In the genomic region with DNA sequence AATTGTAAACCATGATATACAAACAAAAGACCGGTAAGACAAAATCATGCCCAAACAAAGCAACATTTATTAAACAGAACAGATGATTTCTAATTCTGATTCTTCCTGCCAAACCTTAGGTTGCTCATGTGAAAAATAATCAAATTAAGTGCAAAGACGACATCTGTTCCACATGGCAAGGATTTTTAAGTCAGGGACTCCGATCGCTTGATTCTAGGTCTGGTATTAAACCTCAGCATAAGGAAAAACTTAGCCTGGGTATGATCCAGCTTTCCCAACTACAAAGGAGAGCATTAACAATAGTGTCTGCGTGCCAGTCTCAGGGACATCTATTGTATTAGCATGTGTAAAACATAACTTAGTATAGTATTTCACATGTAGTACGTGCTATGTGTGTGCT, we compare ENCODE assay signal across 23 mouse cellular contexts.
DNase-seq lines count a peak whose midpoint lies in the region; ATAC-seq and TF ChIP-seq lines count a peak whose summit lies in the region.
"Had no signal": no experiment of that assay in that cellular context is flagged by ENCODE, and none has a peak within 500 bp of the region (broad histone marks: within the 10 kb centered on the region; RNA-seq: fewer than 3 reads in every experiment).

No protein-coding gene starts in this region.

- H3K9me3 ChIP-seq in forebrain, embryonic 14.5 days (replicated peaks; ENCODE audit: control insufficient read depth, low read length) = no peaks in the 10 kb centered on the region
- no peaks in the 10 kb centered on the region for H3K9me3 ChIP-seq in forebrain, embryonic 10.5 days
- no peaks in the 10 kb centered on the region for H3K9me3 ChIP-seq in limb, embryonic 14.5 days (ENCODE audit: control insufficient read depth, low read length)
- no peaks in the 10 kb centered on the region for H3K9me3 ChIP-seq in limb, embryonic 10.5 days (replicated peaks)
- H3K9me3 ChIP-seq in embryonic facial prominence, embryonic 14.5 days (ENCODE audit: control insufficient read depth, low read length) = no peaks in the 10 kb centered on the region
- H3K9me3 ChIP-seq: heart, embryonic 13.5 days; limb, embryonic 12.5 days; neural tube, embryonic 15.5 days; stomach, embryonic 15.5 days had no signal

- peak; percentile 34; the same call in 1 of the 2 replicates for ATAC-seq in forebrain, embryonic 14.5 days
- no peak for ATAC-seq in limb, embryonic 14.5 days (ENCODE audit: low FRiP score, low read depth)
- ATAC-seq in embryonic facial prominence, embryonic 14.5 days (ENCODE audit: low read depth) = no peak
- ATAC-seq: inflammation-experienced regulatory T-cells, adult 6 months had no signal

- H3K4me1 ChIP-seq in forebrain, embryonic 14.5 days (ENCODE audit: control insufficient read depth, insufficient read depth, low read length) = no peaks in the 10 kb centered on the region
- no peaks in the 10 kb centered on the region for H3K4me1 ChIP-seq in forebrain, embryonic 10.5 days
- no peaks in the 10 kb centered on the region for H3K4me1 ChIP-seq in limb, embryonic 14.5 days (ENCODE audit: control insufficient read depth, insufficient read depth, low read length)
- H3K4me1 ChIP-seq in limb, embryonic 10.5 days = no peaks in the 10 kb centered on the region
- no peaks in the 10 kb centered on the region for H3K4me1 ChIP-seq in embryonic facial prominence, embryonic 14.5 days (ENCODE audit: control insufficient read depth, insufficient read depth, low read length)
- H3K4me1 ChIP-seq: heart, embryonic 13.5 days; limb, embryonic 12.5 days; neural tube, embryonic 15.5 days; stomach, embryonic 15.5 days had no signal

- H3K36me3 ChIP-seq in forebrain, embryonic 14.5 days (ENCODE audit: control insufficient read depth, insufficient read depth, low read length) = no peaks in the 10 kb centered on the region
- no peaks in the 10 kb centered on the region for H3K36me3 ChIP-seq in forebrain, embryonic 10.5 days (replicated peaks)
- H3K36me3 ChIP-seq in limb, embryonic 14.5 days (ENCODE audit: control insufficient read depth, insufficient read depth, low read length) = no peaks in the 10 kb centered on the region
- no peaks in the 10 kb centered on the region for H3K36me3 ChIP-seq in limb, embryonic 10.5 days
- H3K36me3 ChIP-seq in embryonic facial prominence, embryonic 14.5 days (ENCODE audit: control insufficient read depth, insufficient read depth, low read length) = no peaks in the 10 kb centered on the region
- H3K36me3 ChIP-seq: heart, embryonic 13.5 days; limb, embryonic 12.5 days; neural tube, embryonic 15.5 days; stomach, embryonic 15.5 days had no signal

- no peak overlapping the region for H3K27ac ChIP-seq in forebrain, embryonic 14.5 days (ENCODE audit: low read depth, low read length)
- no peak overlapping the region for H3K27ac ChIP-seq in forebrain, embryonic 10.5 days
- H3K27ac ChIP-seq in limb, embryonic 14.5 days (replicated peaks; ENCODE audit: low read depth, low read length) = no peak overlapping the region
- no peak overlapping the region for H3K27ac ChIP-seq in limb, embryonic 10.5 days
- H3K27ac ChIP-seq in embryonic facial prominence, embryonic 14.5 days (replicated peaks; ENCODE audit: low read depth, low read length) = no peak overlapping the region
- H3K27ac ChIP-seq: heart, embryonic 13.5 days; limb, embryonic 12.5 days; neural tube, embryonic 15.5 days; stomach, embryonic 15.5 days had no signal

- H3K4me3 ChIP-seq in forebrain, embryonic 14.5 days (ENCODE audit: low read depth, low read length) = no peak overlapping the region
- H3K4me3 ChIP-seq in forebrain, embryonic 10.5 days = no peak overlapping the region
- no peak overlapping the region for H3K4me3 ChIP-seq in limb, embryonic 14.5 days (replicated peaks; ENCODE audit: low read length)
- no peak overlapping the region for H3K4me3 ChIP-seq in limb, embryonic 10.5 days
- no peak overlapping the region for H3K4me3 ChIP-seq in embryonic facial prominence, embryonic 14.5 days (ENCODE audit: low read depth, low read length)
- H3K4me3 ChIP-seq: heart, embryonic 13.5 days; limb, embryonic 12.5 days; neural tube, embryonic 15.5 days; stomach, embryonic 15.5 days had no signal

- no peak overlapping the region for H3K9ac ChIP-seq in forebrain, embryonic 14.5 days (ENCODE audit: low read length)
- H3K9ac ChIP-seq in limb, embryonic 14.5 days (ENCODE audit: low read depth, low read length, severe bottlenecking) = no peak overlapping the region
- H3K9ac ChIP-seq in embryonic facial prominence, embryonic 14.5 days (ENCODE audit: low read depth, low read length) = no peak overlapping the region
- H3K9ac ChIP-seq: heart, embryonic 13.5 days; limb, embryonic 12.5 days; neural tube, embryonic 15.5 days; stomach, embryonic 15.5 days had no signal

- WGBS in forebrain, embryonic 14.5 days = 76% methylated on average over 6 of the region's 6 CpGs
- 87% methylated on average over 6 of the region's 6 CpGs for WGBS in forebrain, embryonic 10.5 days
- WGBS in limb, embryonic 14.5 days = 65% methylated on average over 6 of the region's 6 CpGs
- 92% methylated on average over 6 of the region's 6 CpGs for WGBS in limb, embryonic 10.5 days
- 53% methylated on average over 6 of the region's 6 CpGs for WGBS in embryonic facial prominence, embryonic 14.5 days

- peak; percentile 43 for DNase-seq in forebrain, embryonic 14.5 days (ENCODE audit: low spot score)
- DNase-seq in forebrain, embryonic 10.5 days (ENCODE audit: extremely low spot score, low spot score) = no peak
- peak; percentile 11 for DNase-seq in limb, embryonic 14.5 days (ENCODE audit: low spot score)
- no peak for DNase-seq in limb, embryonic 10.5 days (ENCODE audit: low spot score)
- DNase-seq in embryonic facial prominence, embryonic 14.5 days (ENCODE audit: low spot score) = peak; percentile 44
- no peak for DNase-seq in adrenal gland, adult 18-20 months (ENCODE audit: low spot score in 2 of 2)
- DNase-seq: adrenal gland, adult 2 months; adrenal gland, postnatal 36 days; B cell, adult 2 months; cerebellum, adult 9-11 months; heart, postnatal 10 days; kidney, adult 11 months; kidney, postnatal 14 days; lung, postnatal 36 days; retina, postnatal 1 day; right cerebral cortex, postnatal 14 days had no signal

- TF ChIP-seq POLR2A in limb, embryonic 14.5 days (IDR thresholded peaks at IDR 0.05; ENCODE audit: borderline replicate concordance, extremely low read depth, insufficient read depth, insufficient read length) = no peak

- H3K27me3 ChIP-seq in forebrain, embryonic 14.5 days (replicated peaks; ENCODE audit: control insufficient read depth, insufficient read depth, low read length) = no peaks in the 10 kb centered on the region
- H3K27me3 ChIP-seq in forebrain, embryonic 10.5 days (ENCODE audit: poor library complexity, severe bottlenecking) = no peaks in the 10 kb centered on the region
- H3K27me3 ChIP-seq in limb, embryonic 14.5 days (ENCODE audit: control insufficient read depth, insufficient read depth, low read length) = no peaks in the 10 kb centered on the region
- H3K27me3 ChIP-seq in limb, embryonic 10.5 days (ENCODE audit: low read depth, poor library complexity, severe bottlenecking) = no peaks in the 10 kb centered on the region
- no peaks in the 10 kb centered on the region for H3K27me3 ChIP-seq in embryonic facial prominence, embryonic 14.5 days (replicated peaks; ENCODE audit: control insufficient read depth, insufficient read depth, low read length)
- H3K27me3 ChIP-seq: heart, embryonic 13.5 days; limb, embryonic 12.5 days; neural tube, embryonic 15.5 days; stomach, embryonic 15.5 days had no signal

- H3K4me2 ChIP-seq in forebrain, embryonic 14.5 days (ENCODE audit: low read length) = no peak overlapping the region
- no peak overlapping the region for H3K4me2 ChIP-seq in limb, embryonic 14.5 days (replicated peaks; ENCODE audit: low read depth, low read length, severe bottlenecking)
- H3K4me2 ChIP-seq in embryonic facial prominence, embryonic 14.5 days (ENCODE audit: low read depth, low read length) = no peak overlapping the region
- H3K4me2 ChIP-seq: heart, embryonic 13.5 days; limb, embryonic 12.5 days; liver, embryonic 11.5 days; midbrain, embryonic 11.5 days; neural tube, embryonic 15.5 days; stomach, embryonic 15.5 days had no signal

Comparison
In these comparisons a context has a peak if more than half of its experiments do, and no peak if none do; other contexts are left out.
1. DNase-seq: peak in forebrain, embryonic 14.5 days (single experiment), limb, embryonic 14.5 days (single experiment) and embryonic facial prominence, embryonic 14.5 days (single experiment); none in forebrain, embryonic 10.5 days (single experiment), limb, embryonic 10.5 days (single experiment) and adrenal gland, adult 18-20 months (0 of 2).